Mouse (Mus musculus) G1E (cell line): Measurements from ENCODE around the gene Tbc1d8b.

Experiments
- CTCF ChIP-seq: IDR thresholded peaks from 2 replicates; pipeline ENCODE4 v1.5.1; 2012; ENCODE audit warnings: low read depth, low read length, inconsistent platforms, mixed read lengths
- TAL1 ChIP-seq: conservative IDR thresholded peaks from 2 replicates; pipeline ENCODE4 v1.6.1; 2012; ENCODE audit warnings: low read depth, low read length, inconsistent platforms, mixed read lengths

GRCm38 (mm10) chrX:139653292-139653691, 31.5 kb upstream of the Tbc1d8b start:
- TF ChIP-seq CTCF, result no peak
- TF ChIP-seq TAL1, result no peak
